Mouse (Mus musculus) small intestine, adult 2 months (tissue): ENCODE results near the gene Hist1h3g. TPM values are rescaled to one million over a fixed set of nuclear protein-coding genes. Genes with fewer than 3 reads are reported as not detected.
"Not testable (repeated sequence)": the region's sequence is repeated elsewhere in the genome, so short reads cannot be mapped to it uniquely, and the experiment has no call there.

Source experiments
- H3K27ac ChIP-seq: fragments of 200-500 bp; 2 replicates; pipeline ENCODE4 v1.5.1; 2012; ENCODE audit warnings: low read depth, low read length, control low read depth, inconsistent platforms; ENCODE audit not compliant: insufficient read depth
- H3K27me3 ChIP-seq: fragments of 200-500 bp; 2 replicates; pipeline ENCODE4 v1.6.1; 2012; ENCODE audit warnings: mild to moderate bottlenecking, moderate library complexity, low read length, inconsistent platforms; ENCODE audit not compliant: control insufficient read depth, insufficient read depth
- H3K36me3 ChIP-seq: fragments of 200-500 bp; 2 replicates; pipeline ENCODE4 v1.6.1; 2012; ENCODE audit warnings: mild to moderate bottlenecking, low read length, control low read depth, inconsistent platforms; ENCODE audit not compliant: control insufficient read depth, insufficient read depth
- H3K4me1 ChIP-seq: fragments of 200-500 bp; 2 replicates; pipeline ENCODE4 v1.6.1; 2012; ENCODE audit warnings: low read length, inconsistent platforms, mixed read lengths; ENCODE audit not compliant: control insufficient read depth, insufficient read depth, insufficient read length
- H3K4me3 ChIP-seq: fragments of 200-500 bp; 2 replicates; pipeline ENCODE4 v1.5.1; 2012; ENCODE audit warnings: low read depth, mild to moderate bottlenecking, control low read depth, inconsistent platforms, low read length, moderate library complexity
- CTCF ChIP-seq: fragments of 200-500 bp; IDR thresholded peaks from 2 replicates; pipeline ENCODE4 v1.5.1; 2012; ENCODE audit warnings: low read depth, mild to moderate bottlenecking, control low read depth, inconsistent platforms, low read length, moderate library complexity, mixed read lengths; ENCODE audit not compliant: insufficient replicate concordance, insufficient read length; ENCODE audit errors: extremely low read depth
- POLR2A ChIP-seq: fragments of 200-500 bp; IDR thresholded peaks from 2 replicates; pipeline ENCODE4 v1.6.1; 2012; ENCODE audit warnings: low read depth, mild to moderate bottlenecking, control low read depth, inconsistent platforms, low read length, moderate library complexity
- WGBS: fragments of 180-500 bp; shearing (Covaris S2); methylation state at CpG from one replicate; pipeline ENCODE4 v1.1.7; 2018; 5-methylcytosine and 5-hydroxymethylcytosine counted together
- polyA plus RNA-seq: library from polyadenylated mRNA; depleted of rRNA; stranded (reverse); fragments of >200 nt; gene quantifications from 2 replicates; pipeline ENCODE4 v1.2.3, GENCODE M21; 2012; rRNA removed

Gene Hist1h3g
- 43.4 and 65.8 TPM in 2 replicates for polyA plus RNA-seq

GRCm38 (mm10) chr13:23535137-23536075, at the start of gene Hist1h3g:
Gene Hist1h3g, plus strand, starts transcription at chr13:23535422.
- Histone ChIP-seq H3K4me3 (peak within 1 kb of the TSS; percentile 59), H3K27ac (peak within 1 kb of the TSS; percentile 85)
- H3K4me1 ChIP-seq, H3K36me3 ChIP-seq, H3K27me3 ChIP-seq: not testable (repeated sequence)
- peak; percentile 27; the same call in 1 of the 2 replicates for TF ChIP-seq POLR2A
- under 1% methylated on average over 51 of the region's 62 CpGs for WGBS

DNA sequence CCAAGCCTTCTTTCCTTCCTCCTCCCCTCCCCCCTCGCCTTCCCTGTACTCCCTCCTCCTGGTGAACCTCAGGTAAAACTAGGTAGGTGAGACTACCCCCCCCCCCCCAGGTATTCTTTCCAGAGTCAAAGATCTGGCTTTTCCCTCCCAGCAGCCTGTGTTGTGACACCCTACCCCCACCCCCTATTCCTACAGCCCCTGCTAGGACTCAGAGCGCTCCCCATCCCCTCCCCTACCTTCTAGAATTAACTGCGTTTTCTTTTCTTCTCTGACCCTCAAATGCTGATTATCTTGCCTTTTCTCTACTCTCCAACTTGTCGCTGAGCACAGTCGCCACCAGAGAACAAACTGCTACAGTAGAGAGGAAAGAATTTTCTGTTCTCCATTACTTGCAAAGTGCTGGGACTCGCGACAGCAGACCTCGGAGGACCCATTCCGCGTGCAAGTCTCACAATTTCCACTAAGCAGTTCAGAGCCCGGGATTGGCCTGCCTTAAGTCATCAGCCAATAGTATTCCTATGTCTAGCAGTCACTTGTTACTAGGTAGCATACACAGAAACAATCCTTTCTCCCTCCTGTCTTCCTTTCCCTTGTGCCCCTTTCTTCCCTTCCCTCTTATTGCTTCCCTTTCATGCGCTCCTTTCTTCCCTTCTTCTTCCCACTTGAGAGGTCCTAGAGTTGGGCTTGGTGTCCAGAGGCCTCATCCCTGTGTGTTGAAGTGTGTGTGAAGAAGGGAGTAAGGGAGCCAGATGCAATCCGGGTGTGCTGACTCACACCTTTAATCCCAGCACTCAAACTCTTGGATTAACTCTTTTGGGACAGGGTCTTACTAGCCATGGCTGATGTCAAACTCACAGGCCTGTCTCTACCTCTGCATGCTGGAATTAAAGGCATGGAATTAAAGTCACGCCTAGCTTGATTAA, 46.6 kb upstream of the Hist1h3g start, which contains the start of gene Btn2a2:
Btn2a2 (minus strand) TSS at position 458 of the 923 bp plus-strand sequence.
- no peak for TF ChIP-seq CTCF
- TF ChIP-seq POLR2A: no peak
- Histone ChIP-seq H3K4me1 (no peaks in the 10 kb centered on the region), H3K4me3 (peak within 1 kb of the TSS; percentile 15; the same call in 1 of the 2 replicates), H3K27me3 (no peaks in the 10 kb centered on the region), H3K36me3 (no peaks in the 10 kb centered on the region), H3K27ac (no peak within 1 kb of the TSS)
- 13% methylated on average over 14 of the region's 14 CpGs for WGBS

- no peak overlapping the region for H3K27ac ChIP-seq
- no peaks in the 10 kb centered on the region for H3K27me3 ChIP-seq
- H3K4me1 ChIP-seq: no peaks in the 10 kb centered on the region
- 68% methylated on average over 1 of the region's 1 CpGs for WGBS
- no peak overlapping the region for H3K4me3 ChIP-seq
- no peaks in the 10 kb centered on the region for H3K36me3 ChIP-seq
- TF ChIP-seq POLR2A (no peak), CTCF (no peak)
Observed at GRCm38 (mm10) chr13:23490863-23491262, 44.4 kb upstream of the Hist1h3g start.

GRCm38 (mm10) chr13:23491263-23491662, 44.0 kb upstream of the Hist1h3g start:
- no peak for TF ChIP-seq CTCF
- no peak for TF ChIP-seq POLR2A
- Histone ChIP-seq H3K36me3 (no peaks in the 10 kb centered on the region), H3K27me3 (no peaks in the 10 kb centered on the region), H3K27ac (no peak overlapping the region), H3K4me3 (no peak overlapping the region), H3K4me1 (no peaks in the 10 kb centered on the region)
- WGBS: 26% methylated on average over 1 of the region's 1 CpGs

- no peaks in the 10 kb centered on the region for H3K4me1 ChIP-seq
- 26% methylated on average over 14 of the region's 14 CpGs for WGBS
- H3K27me3 ChIP-seq: no peaks in the 10 kb centered on the region
- H3K27ac ChIP-seq: no peak overlapping the region
- no peak for TF ChIP-seq POLR2A
- TF ChIP-seq CTCF: no peak
- peak overlapping the region; percentile 15; the same call in 1 of the 2 replicates for H3K4me3 ChIP-seq
- H3K36me3 ChIP-seq: no peaks in the 10 kb centered on the region
Observed at GRCm38 (mm10) chr13:23491990-23492389, 43.2 kb upstream of the Hist1h3g start.

GRCm38 (mm10) chr13:23495526-23495925, 39.7 kb upstream of the Hist1h3g start:
- no peaks in the 10 kb centered on the region for H3K36me3 ChIP-seq
- no peak overlapping the region for H3K4me3 ChIP-seq
- H3K27ac ChIP-seq: no peak overlapping the region
- H3K4me1 ChIP-seq: peaks cover 3% of the 10 kb centered on the region; the same call in 1 of the 2 replicates
- TF ChIP-seq POLR2A (no peak), CTCF (no peak)
- no peaks in the 10 kb centered on the region for H3K27me3 ChIP-seq
- WGBS: 69% methylated on average over 6 of the region's 6 CpGs
